Mouse (Mus musculus) hindlimb bud, embryonic 11.5 days (tissue): ENCODE measurements around the gene Cbr2.
"Not testable (repeated sequence)": the region's sequence is repeated elsewhere in the genome, so short reads cannot be mapped to it uniquely, and the experiment has no call there.

Source experiments
- DNase-seq: peaks from one replicate; pipeline ENCODE4 v3.0.0-alpha.2; 2012; ENCODE audit warnings: low read depth, low spot score; ENCODE audit errors: extremely low spot score

Gene Cbr2

DNA sequence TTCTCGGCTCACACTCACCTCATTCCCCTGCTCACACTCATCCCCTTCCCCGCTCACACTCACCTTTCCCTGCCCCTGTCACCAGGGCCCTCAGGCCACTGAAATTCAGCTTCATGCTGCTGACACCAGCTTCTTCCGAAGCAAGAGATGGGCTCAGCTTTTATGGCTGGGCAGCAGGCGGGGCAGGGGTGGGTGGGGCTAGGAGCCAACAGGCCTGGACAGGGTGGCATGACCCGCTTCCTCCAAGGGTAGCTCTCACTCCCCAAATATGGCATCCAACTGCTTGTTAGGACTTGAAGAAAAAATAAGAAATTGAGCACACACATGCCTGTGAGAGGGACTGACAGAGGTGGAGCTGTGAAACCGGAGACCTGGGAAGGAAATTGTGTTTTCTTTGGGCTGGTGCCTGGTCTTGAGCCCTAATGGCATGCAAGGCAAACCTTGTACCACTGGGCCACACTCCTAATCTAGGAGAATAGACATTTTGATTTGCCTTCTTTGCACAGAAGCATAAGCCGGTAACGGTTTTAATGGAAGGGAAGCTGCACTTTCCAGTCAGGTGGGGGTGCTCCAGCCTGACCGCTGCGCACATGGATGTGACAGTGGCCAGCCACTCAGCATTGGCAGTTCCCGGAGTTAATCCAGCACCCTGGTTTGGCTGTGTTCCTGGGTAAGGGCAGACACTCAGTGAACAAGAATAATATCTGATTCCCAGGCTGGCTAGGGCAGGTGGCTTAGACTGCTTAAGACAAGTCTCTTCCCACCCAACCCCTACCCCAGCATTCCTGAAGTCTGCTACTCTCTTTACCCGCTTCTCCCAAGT, at the start of gene Cbr2:
Gene Cbr2, minus strand, starts transcription at position 257 of the 823 bp plus-strand sequence.
- no peak for DNase-seq

DNA sequence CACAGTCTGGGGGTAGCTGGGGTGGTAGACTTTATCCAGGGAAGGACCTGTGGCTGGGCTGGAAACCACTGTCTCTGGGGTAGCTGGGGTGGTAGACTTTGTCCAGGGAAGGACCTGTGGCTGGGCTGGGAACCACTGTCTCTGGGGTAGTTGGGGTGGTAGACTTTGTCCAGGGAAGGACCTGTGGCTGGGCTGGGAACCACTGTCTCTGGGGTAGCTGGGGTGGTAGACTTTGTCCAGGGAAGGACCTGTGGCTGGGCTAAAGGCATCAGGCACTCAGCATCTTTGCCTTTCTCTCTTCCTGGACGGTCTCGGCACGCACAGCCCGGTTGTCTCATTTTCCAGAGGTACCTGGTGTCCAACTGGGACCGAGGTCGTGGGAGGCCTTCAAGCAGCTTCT, 49.4 kb upstream of the Cbr2 start:
- DNase-seq: not testable (repeated sequence)

DNA sequence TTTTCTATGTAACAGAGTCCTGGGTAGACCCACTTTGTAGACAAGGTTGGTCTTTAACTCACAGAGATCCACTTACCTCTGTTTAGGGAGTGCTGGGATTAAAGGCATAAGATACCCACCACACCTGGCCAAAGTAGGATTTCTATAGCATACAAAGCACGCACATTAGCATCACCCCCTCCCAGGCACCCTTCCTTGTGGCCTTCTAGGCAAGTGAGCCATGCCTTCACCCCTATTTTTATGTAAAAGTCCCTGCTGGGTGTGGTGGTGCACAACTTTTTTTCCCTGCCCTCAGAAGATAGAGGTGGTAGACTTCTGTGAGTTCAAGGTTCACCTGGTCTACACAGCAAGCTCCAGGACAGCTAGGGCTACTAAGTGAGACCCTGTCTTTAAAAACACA, 48.0 kb upstream of the Cbr2 start:
- no peak for DNase-seq

DNA sequence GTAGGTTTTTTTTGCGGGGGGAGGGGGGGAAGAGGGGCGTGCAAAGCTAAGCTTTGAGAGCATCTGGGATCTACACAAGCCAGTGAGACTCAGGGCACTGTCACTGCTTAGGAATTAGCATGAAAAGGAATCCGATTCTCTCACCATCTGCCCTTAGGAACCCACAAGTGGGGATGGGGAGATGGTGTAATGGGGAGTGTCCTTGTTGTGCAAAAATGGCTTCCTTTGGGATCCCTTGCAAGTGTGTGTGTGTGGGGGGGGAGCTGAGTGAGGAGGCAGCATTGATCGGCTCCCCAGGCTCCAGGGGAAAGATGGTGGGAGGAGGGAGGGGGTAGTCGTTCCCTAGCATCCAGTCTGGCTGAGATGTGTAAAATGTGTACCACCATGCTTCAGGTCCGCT, 45.2 kb upstream of the Cbr2 start:
- no peak for DNase-seq

DNA sequence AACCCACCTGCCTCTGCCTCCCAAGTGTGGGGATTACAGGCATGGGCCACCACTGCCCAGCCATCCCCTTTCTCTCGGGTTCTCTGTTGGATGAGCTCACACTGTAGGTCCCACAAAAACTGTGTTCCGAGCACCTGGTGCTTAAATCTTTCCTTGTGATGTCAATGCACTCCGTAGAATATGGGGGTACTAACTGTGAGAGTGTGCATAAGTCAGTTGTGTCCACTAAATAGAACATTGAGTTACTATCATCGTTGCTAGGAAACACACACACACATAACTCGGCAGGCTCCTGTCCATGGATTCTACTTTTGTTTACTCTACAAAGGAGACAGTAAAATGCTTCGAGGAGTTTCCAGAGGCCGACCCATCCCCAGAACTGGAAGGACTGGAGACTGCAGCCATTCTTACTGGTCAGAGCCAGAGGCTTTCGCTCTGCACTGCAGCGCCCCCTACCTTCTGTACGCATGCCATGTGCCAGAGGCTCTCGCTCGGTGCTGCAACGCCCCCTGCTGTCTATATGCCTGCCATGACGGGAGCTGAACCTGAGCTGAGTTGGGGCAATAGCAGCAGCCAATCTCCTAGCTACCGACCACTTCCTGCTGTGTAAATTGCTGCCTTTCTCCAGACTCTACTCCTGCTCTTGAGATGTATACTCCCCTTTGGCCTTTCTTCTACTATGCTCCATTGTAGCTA, 44.0 kb upstream of the Cbr2 start:
- DNase-seq: peak; percentile 77

DNA sequence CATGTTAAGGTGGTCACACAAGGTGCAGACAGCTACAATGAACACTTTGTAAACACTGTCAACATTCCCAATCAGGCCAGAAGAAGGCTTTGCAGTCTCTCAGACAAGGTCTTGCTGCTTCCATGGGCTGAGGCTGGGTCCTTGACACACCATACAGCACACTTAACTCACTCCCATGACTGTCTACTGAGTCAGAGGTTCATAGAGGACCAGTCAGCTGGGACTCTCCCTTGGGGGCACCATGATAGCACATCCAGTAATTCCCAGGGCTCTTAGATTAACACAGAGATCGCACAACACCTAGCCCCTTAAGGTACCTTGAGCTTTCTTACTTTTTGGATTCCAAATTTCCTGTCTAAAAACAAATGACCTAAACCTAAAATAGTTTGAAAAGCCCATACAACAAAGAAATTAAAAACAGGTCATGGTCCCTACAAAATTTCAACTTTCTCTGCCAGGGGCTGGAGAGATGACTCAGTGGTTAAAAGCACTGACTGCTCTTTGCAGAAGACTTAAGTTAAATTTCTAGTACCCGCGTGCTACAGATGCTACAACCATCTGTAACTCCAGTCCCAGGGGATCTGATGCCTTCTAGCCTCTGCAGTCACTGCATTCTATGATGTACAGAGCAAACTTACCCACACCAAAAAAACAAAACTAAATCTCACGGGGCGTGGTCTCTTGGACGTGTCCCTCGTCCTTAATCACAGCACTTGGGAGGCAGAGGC, 41.7 kb upstream of the Cbr2 start:
- no peak for DNase-seq

DNA sequence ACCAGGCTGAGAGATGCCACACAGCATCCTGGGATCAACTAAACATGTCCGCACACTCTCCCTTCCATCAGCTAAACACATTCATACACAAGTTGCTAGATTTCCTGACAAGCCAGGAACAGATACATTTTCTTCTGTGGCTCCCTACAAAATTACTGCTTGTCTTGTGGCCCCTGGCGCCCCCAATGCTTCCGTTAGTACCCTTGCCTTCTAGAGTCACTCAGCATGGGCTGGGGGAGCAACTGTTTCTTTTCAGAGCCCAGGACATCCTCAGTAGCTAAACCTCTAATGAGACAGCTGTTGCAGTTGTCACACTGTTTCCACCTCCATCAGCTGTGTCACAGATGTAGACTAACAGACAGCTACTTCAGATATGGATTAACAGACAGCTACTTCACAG, 40.8 kb upstream of the Cbr2 start:
- DNase-seq: no peak

DNA sequence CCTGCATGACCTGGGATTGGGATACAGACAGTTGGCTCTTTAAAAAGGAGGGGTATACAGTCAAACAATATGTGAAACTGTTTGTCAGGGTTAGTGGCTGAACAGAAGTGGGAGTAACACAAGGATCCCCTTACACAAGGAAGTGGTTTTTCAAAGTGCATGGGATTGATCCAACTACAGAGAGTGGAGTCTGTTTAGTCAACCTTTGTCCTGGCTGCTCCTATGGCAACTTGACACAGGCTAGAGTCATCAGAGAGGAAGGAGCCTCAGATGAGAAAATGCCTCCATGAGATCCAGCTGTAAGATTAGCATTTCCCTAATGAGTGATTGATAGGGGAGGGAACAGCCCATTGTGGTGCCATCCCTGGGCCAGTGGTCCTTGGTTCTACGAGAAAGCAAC, 36.3 kb upstream of the Cbr2 start:
- DNase-seq: no peak

DNA sequence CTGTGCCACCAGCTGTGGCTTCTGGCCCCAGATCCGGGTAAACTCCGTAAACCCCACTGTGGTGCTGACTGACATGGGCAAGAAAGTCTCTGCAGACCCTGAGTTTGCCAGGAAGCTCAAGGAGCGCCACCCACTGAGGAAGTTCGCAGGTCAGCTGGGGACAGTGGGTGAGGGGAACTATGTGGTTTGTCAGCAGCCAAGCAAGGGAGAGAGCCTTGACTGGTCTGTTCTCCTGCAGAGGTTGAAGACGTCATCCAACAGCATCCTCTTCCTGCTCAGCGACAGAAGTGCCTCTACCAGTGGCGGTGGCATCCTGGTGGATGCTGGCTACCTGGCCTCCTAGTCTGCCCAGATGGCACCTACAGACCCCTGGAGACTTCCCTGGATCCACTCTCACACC, 35.1 kb upstream of the Cbr2 start:
- DNase-seq: not testable (repeated sequence)

DNA sequence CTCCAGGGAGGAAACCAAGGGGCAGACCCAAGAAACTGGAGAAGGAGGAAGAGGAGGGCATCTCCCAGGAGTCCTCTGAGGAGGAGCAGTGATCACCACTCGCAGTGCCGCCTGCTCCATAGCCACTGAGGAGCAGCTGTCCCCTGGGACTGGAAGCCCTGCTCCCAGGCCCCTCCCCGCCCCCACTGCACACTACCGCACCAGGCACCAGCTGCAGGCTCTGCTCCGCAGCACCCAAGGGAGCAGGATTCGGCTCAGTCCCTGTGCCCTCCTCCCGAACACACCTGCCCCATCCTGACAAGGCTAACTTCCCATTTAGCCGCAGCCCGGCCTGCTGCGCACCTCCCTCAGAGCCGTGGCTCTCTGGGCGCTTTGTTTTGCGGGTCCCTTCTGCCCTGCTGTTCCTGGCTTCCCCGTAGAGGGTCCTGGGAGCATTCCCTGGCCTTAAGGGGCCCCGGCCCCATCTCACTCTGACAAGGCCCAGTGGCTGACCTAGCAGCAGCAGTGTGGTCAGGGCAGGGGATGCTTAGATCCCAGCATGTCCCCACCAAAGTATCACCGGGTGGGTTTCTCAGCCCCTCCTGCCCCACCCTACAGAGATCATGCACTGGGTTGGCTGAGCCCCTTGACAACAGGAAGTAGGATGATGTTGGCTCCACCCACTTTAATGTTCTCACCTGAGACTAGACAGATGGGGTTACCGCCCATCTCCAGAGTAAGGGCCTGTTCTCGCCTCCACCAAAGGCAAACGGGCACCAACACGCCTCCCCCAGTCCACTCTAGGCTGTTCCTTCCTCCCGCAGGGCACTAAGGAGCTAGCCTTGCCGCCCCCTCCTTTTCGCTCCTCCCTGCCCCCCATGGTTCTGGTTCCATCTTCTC, 31.4 kb upstream of the Cbr2 start:
- DNase-seq: not testable (repeated sequence)

DNA sequence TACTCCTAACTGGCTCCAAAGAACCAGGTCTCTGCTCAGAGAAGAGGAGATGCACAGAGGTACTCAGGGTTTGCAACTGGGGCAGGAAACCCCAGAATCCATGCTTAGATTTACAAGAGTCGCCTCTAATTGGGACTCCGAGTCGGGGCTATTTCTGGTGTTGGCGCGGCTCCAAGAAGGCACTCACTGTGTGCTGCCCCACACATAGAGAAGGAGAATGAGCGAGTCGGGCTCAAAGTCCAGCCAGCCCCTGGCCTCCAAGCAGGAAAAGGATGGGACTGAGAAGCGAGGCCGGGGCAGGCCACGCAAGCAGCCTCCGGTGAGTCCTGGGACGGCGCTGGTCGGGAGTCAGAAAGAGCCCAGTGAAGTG, 30.7 kb upstream of the Cbr2 start, which contains the start of gene Hmga1b:
Gene Hmga1b, plus strand, starts transcription at position 123 of the 370 bp plus-strand sequence.
- not testable (repeated sequence) for DNase-seq

DNA sequence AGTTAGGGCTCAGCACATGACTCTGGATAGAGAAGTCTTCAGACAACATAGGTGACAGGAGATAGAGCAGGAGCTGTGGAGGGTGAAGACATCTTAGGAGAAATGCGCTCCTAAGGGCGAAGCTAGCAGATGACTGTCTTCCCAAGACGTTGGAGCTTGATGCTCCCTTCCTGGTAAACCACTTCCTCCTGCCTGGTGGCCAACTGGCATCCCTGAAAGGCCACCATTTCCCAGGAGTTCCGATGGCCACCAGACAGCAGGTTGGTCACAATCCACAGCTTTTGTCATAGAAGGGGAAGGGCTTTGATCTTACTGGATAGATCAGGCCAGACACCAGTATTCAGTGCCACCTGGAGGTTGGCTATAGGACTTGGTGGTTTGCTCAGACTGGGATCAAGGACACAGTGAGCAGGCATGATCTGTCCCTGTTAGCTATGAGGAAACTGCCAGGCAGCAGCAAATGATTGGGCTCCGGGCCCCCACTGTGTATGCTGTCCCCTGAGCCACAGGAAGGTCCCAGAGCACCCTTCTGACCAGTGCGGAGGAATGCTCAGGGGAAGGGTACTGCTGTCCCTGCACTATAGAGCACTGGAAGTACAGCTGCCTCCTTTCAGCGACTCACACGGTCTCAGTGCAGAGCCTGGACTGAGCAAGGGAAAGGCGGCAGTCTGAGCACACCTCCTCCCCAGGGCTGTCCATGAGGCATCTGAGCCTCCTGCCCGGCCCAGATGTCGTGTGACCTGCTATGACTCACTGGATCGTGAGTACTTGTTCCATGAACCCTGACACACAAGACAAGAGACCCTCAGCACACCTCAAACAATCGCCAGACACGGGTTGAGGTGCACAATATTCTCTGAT, 30.1 kb upstream of the Cbr2 start:
- DNase-seq: no peak

DNA sequence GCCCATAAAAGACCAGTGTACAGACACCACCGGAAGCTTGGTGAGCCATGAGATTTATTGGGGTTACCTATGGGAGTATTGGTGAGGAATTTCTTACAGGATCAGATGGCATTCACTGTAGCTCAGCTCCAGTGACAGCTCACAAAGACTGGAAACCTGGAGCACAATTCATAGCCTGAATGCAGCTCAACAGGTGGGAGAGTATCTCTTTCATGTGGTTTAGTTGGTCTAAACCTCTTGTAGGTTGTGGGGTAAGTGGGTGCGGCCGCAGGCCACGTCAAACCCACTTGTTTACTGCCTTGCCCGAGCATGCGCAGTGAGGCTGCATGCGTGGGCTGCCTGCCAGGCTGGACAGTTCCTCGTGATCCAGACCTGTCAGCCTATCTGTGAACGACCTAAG, 28.3 kb upstream of the Cbr2 start:
- no peak for DNase-seq

DNA sequence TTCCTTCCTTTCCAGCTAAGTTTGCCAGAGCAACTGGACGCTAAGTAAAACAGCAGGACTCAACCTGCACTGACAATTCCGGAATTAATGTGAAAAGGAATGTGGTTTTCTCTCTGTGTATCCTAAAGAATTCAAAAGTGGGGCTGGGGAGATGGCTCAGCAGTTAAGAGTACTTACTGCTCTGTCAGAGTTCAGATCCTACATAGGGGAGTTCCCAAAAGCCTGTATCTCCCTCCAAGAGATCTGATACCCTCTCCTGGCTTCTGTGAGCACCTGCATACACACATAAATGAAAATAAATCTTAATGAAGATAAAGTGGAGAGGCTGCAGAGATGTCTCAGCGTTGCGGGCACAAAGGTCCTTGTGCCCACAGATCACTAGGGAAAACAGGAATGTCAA, 19.7 kb upstream of the Cbr2 start:
- DNase-seq: no peak

DNA sequence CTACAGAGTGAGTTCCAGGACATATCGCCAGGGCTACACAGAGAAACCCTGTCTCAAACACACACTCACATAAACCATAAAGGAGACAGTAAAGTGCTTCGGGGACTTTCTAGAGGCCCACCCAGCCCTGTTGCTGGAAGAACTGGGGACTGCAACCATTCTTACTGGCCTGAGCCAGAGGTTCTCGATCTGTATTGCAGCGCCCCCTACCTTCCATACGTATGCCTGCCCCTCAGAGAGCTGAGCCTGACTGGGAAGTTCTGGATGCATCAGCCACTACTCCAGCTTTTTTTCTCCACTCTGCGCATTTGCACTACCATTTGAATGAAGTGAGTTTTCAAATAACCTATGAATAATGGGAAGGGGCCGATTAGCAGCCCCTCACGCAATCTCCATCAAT, 17.5 kb upstream of the Cbr2 start:
- no peak for DNase-seq

DNA sequence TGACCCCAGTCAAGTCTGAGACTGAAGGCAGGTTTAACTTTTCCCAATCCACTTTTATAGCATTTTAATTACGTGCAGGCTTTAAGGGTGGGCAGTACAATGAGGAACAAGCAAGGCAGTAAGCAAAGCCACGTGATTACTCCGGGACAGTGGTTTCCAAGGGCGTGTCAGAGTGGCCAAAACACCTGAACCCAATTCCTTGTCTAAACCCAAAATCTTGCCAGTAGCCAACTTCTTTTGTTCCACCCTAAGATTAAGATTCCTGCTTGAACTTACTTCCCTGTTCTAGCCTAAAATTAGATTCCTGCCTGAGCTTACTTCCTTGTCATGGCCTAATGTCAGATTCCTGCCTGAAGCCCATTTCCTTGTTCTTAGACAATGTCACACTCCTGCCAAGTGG, 16.1 kb upstream of the Cbr2 start:
- no peak for DNase-seq

DNA sequence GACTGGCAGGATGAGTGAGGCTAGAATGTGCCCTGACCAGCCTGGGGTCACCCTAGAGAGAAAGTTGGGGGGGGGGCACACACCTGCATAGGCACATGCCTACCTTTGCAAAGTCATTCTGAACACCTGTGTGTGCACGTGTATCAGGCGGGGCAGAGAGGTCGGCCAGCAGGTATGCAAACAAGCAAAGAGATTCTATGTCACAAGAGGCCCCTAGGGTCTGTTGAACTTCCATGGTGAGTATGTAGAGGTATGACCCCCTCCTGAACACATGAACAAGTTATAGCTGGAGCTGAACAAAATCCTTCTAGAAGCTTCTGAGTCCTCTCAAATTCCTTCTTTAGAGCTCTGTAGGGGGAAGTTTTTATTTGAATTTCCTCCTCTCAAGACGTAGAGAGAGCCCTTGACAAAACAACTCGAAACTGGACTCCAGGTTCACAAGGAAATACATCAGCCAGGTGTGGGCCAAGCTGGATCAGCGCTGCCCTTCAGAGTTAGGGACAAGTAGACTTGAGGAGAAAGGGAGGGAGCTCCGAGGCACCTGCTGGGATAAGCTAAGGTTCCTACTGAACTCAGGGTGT, 12.3 kb upstream of the Cbr2 start:
- no peak for DNase-seq

DNA sequence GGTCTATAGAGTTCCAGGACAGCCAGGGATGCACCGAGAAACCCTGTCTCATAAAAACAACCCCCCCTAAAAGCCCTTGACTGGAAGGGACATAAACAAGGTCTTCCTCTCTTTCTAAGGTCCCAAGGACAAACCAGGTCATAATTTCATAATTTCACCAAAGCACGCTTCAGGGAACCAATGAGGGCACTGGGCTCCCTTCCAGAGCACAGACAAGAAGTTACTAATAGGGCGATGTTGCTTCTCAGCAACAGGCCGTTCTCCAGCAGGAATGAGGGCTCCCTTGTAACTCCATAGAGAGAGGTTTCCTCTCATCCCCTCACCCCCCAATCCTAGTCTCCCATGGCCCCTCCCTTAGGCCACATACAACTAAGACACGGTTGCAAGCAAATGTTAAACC, 9.1 kb upstream of the Cbr2 start:
- DNase-seq: no peak

DNA sequence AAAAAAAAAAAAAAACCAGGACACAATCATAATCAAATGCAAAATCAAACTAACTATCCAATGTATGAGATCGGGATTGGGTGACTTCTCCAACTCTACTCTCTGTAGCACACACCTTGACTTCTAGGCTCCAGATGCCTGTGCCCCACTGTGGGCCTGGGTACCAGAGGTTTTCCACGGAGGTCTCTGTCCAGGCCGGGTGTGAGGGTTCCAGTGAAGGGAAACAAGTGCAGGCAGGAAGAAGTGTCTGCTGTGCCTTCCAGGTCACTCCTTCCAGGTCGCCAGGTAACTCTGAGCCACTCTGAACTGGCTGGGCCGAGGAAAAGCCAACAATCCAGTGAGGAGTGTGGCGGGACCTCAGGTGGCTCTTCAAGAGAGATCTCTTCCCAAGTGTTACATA, 4.5 kb upstream of the Cbr2 start:
- no peak for DNase-seq

DNA sequence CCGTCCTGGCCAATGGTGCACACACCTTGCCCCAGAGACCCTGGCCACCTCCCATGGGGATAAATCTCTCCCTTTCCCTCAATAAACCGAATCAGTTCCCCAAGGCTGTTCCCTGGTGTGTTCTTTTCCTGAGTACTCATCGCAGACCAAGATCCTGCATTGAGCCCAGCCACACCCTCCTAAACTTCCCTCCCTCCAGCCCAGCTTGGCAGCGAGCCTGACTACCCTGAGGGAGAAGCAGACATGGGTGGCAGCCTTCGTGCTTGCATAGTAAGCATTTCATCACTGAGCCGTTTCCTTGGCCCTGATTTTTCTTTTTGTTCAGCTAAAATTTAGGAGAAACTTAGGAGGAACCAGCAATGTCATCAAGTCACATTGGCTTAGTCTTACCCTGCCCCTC, 1.6 kb upstream of the Cbr2 start:
- DNase-seq: no peak
